Mouse (Mus musculus): ENCODE measurements around the gene Sbk3. TPM values are rescaled to one million over a fixed set of nuclear protein-coding genes. Genes with fewer than 3 reads are reported as not detected.

Sbk3 gene
- total RNA-seq, 1 experiment from 2014 or later: 0.37 TPM

Other genes with a start within 250 kb of the Sbk3 start
- gene Tmem150b, start 245.9 kb downstream of the Sbk3 start, total RNA-seq (2021): 0.30 and 0.79 TPM in 2 replicates
- gene Kmt5c, start 231.1 kb downstream of the Sbk3 start, total RNA-seq (2021): 60.3 and 70.7 TPM in 2 replicates
- gene Cox6b2, start 218.1 kb downstream of the Sbk3 start, total RNA-seq (2021): 28.1 and 31.3 TPM in 2 replicates
- not detected in 2 replicates for gene Fam71e2, start 199.9 kb downstream of the Sbk3 start, total RNA-seq (2021)
- not detected in 2 replicates for gene Il11, start 188.3 kb downstream of the Sbk3 start, total RNA-seq (2021)
- not detected in 2 replicates for gene Tmem190, start 188.2 kb downstream of the Sbk3 start, total RNA-seq (2021)
- gene Tmem238, start 181.5 kb downstream of the Sbk3 start, total RNA-seq (2021): 10.2 and 11.7 TPM in 2 replicates
- 1,145 and 1,281 TPM in 2 replicates for gene Rpl28, start 178.3 kb downstream of the Sbk3 start, total RNA-seq (2021)
- 140 and 146 TPM in 2 replicates for gene Ube2s, start 158.6 kb downstream of the Sbk3 start, total RNA-seq (2021)
- gene Shisa7, start 126.5 kb downstream of the Sbk3 start, total RNA-seq (2021): 2.2 and 2.9 TPM in 2 replicates
- gene Isoc2b, start 100.9 kb downstream of the Sbk3 start, total RNA-seq (2021): 8.6 and 12.5 TPM in 2 replicates
- gene Isoc2a, start 94.0 kb downstream of the Sbk3 start, total RNA-seq (2021): 55.7 and 67.9 TPM in 2 replicates
- 0.26 TPM in 1 of 2 replicates, not detected in the other for gene Gm36210, start 64.7 kb downstream of the Sbk3 start, total RNA-seq (2021)
- 13.7 and 16.2 TPM in 2 replicates for gene Zfp628, start 56.0 kb downstream of the Sbk3 start, total RNA-seq (2021)
- gene Nat14, start 49.1 kb downstream of the Sbk3 start, total RNA-seq (2021): 6.6 and 8.1 TPM in 2 replicates
- gene Ssc5d, start 45.4 kb downstream of the Sbk3 start, total RNA-seq (2021): 3.9 and 5.0 TPM in 2 replicates
- gene Sbk2, start 6.8 kb downstream of the Sbk3 start, total RNA-seq (2021): 0.63 TPM in 1 of 2 replicates, not detected in the other
- 17.8 and 20.5 TPM in 2 replicates for gene Zfp579, start 25.0 kb upstream of the Sbk3 start, total RNA-seq (2021)
- gene Zfp524, start 43.2 kb upstream of the Sbk3 start, total RNA-seq (2021): 11.7 and 12.9 TPM in 2 replicates
- gene Fiz1, start 43.5 kb upstream of the Sbk3 start, total RNA-seq (2021): 22.7 and 25.8 TPM in 2 replicates
- not detected in 2 replicates for gene Gm44973, start 44.3 kb upstream of the Sbk3 start, total RNA-seq (2021)
- 25.3 and 30.5 TPM in 2 replicates for gene Zfp865, start 49.2 kb upstream of the Sbk3 start, total RNA-seq (2021)
- gene Ccdc106, start 49.4 kb upstream of the Sbk3 start, total RNA-seq (2021): 1.3 and 2.7 TPM in 2 replicates
- gene 4632433K11Rik, start 63.0 kb upstream of the Sbk3 start, total RNA-seq (2021): not detected in 2 replicates
- gene Zfp784, start 67.3 kb upstream of the Sbk3 start, total RNA-seq (2021): 4.7 and 5.5 TPM in 2 replicates
- gene Zfp580, start 80.4 kb upstream of the Sbk3 start, total RNA-seq (2021): 10.0 and 12.9 TPM in 2 replicates
- 166 and 184 TPM in 2 replicates for gene U2af2, start 91.0 kb upstream of the Sbk3 start, total RNA-seq (2021)
- 145 and 155 TPM in 2 replicates for gene Epn1, start 109.1 kb upstream of the Sbk3 start, total RNA-seq (2021)
- gene Rfpl4, start 145.8 kb upstream of the Sbk3 start, total RNA-seq (2021): not detected in 2 replicates
- 1.7 and 2.1 TPM in 2 replicates for gene Rasl2-9, start 154.8 kb upstream of the Sbk3 start, total RNA-seq (2021)
- not detected in 2 replicates for gene Vmn1r55, start 178.5 kb upstream of the Sbk3 start, total RNA-seq (2021)
- gene Vmn1r56, start 225.6 kb upstream of the Sbk3 start, total RNA-seq (2021): not detected in 2 replicates
- not detected in 2 replicates for gene Vmn1r57, start 247.3 kb upstream of the Sbk3 start, total RNA-seq (2021)